Mouse (Mus musculus) olfactory bulb, adult 2 months (tissue): Measurements from ENCODE around the gene Coa7.
"Not testable (repeated sequence)": the region's sequence is repeated elsewhere in the genome, so short reads cannot be mapped to it uniquely, and the experiment has no call there.

Experiments used
- CTCF ChIP-seq: fragments of 200-500 bp; IDR thresholded peaks from 2 replicates; pipeline ENCODE4 v1.5.1; 2012; ENCODE audit warnings: low read depth, mild to moderate bottlenecking, low read length, moderate library complexity; ENCODE audit not compliant: insufficient read depth
- POLR2A ChIP-seq: fragments of 200-500 bp; IDR thresholded peaks from 2 replicates; pipeline ENCODE4 v1.6.1; 2012; ENCODE audit warnings: mild to moderate bottlenecking, low read depth, low read length, moderate library complexity; ENCODE audit not compliant: insufficient read depth

DNA sequence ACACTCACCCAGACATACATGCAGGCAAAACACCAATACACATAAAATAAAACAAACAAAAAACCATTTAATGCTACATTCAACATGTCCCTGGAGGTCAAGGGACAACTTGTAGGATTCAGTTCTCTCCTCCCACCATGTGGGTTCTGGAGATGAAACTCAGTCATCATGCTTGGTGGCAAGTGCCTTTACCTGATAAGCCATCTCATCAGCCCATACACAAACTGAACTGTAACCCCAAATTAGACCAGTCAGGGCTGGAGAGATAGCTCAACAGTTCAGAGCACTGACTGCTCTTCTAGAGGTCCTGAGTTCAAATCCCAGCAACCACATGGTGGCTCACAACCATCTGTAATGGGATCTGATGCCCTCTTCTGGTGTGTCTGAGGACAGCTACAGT, 25.7 kb downstream of the Coa7 start:
- not testable (repeated sequence) for TF ChIP-seq POLR2A, CTCF
